Mouse (Mus musculus) c-Kit-negative CD71-positive TER-119-positive erythroid progenitor cells, embryonic 14.5 days (primary cell): ENCODE measurements around the gene Ptgs2.

Source experiments
- DNase-seq: peaks from one replicate; pipeline ENCODE4 v3.0.0-alpha.2; 2013; ENCODE audit warnings: low read depth, low spot score

The Ptgs2 gene

DNA sequence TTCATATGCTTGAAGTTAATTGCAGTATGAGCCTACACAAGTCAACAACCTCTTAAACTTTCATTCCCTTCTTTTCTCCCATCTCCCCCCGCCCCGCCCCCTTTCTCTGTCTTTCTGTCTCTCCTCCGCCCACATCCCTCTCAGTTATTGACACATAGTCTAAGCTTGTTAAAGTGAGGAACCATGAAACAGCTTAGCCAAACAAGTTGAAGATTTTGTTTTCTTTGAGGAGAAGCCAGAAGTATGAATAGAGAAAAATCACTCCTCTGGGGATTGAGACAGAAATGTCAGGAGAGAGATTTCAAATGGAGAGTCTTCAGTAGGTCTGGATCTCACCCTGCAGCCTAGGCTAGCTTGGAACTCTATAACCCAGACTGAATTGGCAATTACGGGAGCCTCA lies 47.4 kb downstream of the Ptgs2 start:
- DNase-seq, result no peak

DNA sequence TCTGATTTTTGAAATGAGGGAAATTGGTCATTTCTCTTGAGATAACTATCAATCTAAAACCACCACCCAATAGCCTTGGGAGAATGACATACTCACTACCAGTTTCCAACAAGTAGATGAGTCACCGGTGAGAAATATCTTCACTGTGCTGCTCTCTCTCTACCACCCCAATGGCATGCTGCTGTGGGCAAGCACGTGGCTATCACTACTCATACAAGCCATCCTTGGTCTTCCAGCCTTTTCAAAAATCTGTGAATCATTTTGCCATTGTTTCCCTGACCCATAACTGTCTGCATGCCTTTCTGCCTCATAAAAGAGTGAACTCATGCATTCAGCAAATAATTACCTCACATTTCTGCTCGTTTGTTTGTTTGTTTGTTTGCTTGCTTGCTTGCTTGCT lies 51.6 kb downstream of the Ptgs2 start:
- no peak for DNase-seq
